Mouse (Mus musculus): ENCODE measurements around the gene Lrrc75a. TPM values are rescaled to one million over a fixed set of nuclear protein-coding genes. Genes with fewer than 3 reads are reported as not detected.
"Not testable (repeated sequence)": the region's sequence is repeated elsewhere in the genome, so short reads cannot be mapped to it uniquely, and the experiment has no call there.

Gene Lrrc75a
- polyA plus RNA-seq, 1 experiment from 2014 or later, result 10.4 TPM

DNA sequence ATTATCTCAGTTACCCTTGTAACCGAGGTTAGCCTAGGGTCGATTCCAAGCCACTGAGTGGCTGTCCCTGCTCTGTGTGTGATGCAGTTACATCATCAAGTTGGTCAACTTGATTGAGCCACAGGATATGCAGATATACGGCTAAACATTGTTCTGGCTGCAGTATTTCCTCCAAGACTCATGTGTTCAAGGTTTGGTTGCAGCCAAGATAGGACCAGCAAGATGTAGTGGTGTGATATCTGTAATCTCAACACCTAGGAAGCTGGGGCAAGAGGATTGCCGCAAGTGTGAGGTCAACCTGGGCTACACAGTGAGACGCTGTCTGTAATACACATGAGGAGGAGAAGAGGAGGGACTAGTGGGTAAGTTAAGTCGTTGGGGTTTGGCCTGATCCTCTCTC, 15.9 kb upstream of the Lrrc75a start:
- Histone ChIP-seq H3K36me3 (peaks cover 8% of the 10 kb centered on the region), H3K9me3 (no peaks in the 10 kb centered on the region), H3K27ac (no peak overlapping the region), H3K4me1 (replicated peaks) (no peaks in the 10 kb centered on the region), H3K9ac (no peak overlapping the region), H3K27me3 (no peaks in the 10 kb centered on the region), H3K4me2 (no peak overlapping the region), H3K4me3 (no peak overlapping the region)
- ATAC-seq (ENCODE audit: low FRiP score), result no peak
- 93% methylated on average over 6 of the region's 6 CpGs for WGBS

- H3K9me3 ChIP-seq, result no peaks in the 10 kb centered on the region
- H3K27me3 ChIP-seq, result no peaks in the 10 kb centered on the region
- H3K4me1 ChIP-seq (replicated peaks), result no peaks in the 10 kb centered on the region
- no peak overlapping the region for H3K9ac ChIP-seq
- H3K27ac ChIP-seq, result no peak overlapping the region
- H3K4me3 ChIP-seq, result no peak overlapping the region
- ATAC-seq (ENCODE audit: low FRiP score), result no peak
- no peak overlapping the region for H3K4me2 ChIP-seq
- H3K36me3 ChIP-seq, result peaks cover 6% of the 10 kb centered on the region
- WGBS, result 71% methylated on average over 4 of the region's 4 CpGs
Measured at GRCm38 (mm10) chr11:62660885-62661284, 12.6 kb upstream of the Lrrc75a start.

DNA sequence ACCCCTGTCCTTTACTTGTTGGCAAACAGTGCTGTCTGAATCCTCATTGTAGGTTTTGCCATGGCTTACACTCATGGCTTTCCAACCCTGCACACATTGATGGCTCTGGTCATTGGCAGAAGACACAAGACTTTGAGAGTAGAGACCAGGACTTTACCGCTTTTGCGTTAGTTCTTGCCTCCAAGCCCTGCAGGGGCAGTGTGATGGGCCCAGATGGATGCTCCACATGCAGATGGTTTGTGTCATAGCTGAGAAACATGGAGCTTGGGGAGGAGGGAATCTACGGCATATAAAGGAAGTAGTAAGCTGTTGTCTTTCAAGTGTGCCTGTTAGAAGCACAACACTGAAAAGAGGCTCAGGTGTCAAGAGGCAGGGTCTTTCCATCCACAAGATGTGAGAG, 3.8 kb upstream of the Lrrc75a start:
- no peaks in the 10 kb centered on the region for H3K9me3 ChIP-seq
- no peak overlapping the region for H3K4me2 ChIP-seq
- peaks cover 28% of the 10 kb centered on the region for H3K4me1 ChIP-seq (replicated peaks)
- H3K4me3 ChIP-seq, result no peak overlapping the region
- WGBS, result 94% methylated on average over 3 of the region's 3 CpGs
- no peaks in the 10 kb centered on the region for H3K27me3 ChIP-seq
- no peak overlapping the region for H3K9ac ChIP-seq
- ATAC-seq (ENCODE audit: low FRiP score), result no peak
- H3K27ac ChIP-seq, result no peak overlapping the region
- H3K36me3 ChIP-seq, result no peaks in the 10 kb centered on the region

GRCm38 (mm10) chr11:62651563-62651962, 3.2 kb upstream of the Lrrc75a start:
- Histone ChIP-seq H3K27ac (no peak overlapping the region), H3K36me3 (no peaks in the 10 kb centered on the region), H3K4me3 (no peak overlapping the region), H3K9ac (no peak overlapping the region), H3K4me2 (no peak overlapping the region), H3K4me1 (replicated peaks) (peaks cover 33% of the 10 kb centered on the region), H3K27me3 (no peaks in the 10 kb centered on the region), H3K9me3 (no peaks in the 10 kb centered on the region)
- no peak for ATAC-seq (ENCODE audit: low FRiP score)
- 96% methylated on average over 3 of the region's 3 CpGs for WGBS

DNA sequence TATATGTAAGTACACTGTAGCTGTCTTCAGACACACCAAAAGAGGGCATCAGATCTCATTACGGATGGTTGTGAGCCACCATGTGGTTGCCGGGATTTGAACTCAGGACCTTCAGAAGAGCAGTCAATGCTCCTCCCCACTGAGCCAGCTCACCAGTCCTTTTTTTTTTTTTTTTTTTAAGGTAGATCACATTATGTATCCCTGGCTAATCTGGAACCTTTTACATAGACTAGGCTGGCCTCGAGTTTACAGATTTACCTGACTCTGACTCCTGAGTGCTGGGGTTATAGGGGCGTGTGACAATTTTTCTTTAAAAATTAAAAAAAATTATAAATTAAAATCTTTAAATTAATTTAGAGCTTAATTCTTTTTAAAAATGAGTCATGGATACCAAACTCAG, 1.5 kb upstream of the Lrrc75a start:
- not testable (repeated sequence) for H3K27me3 ChIP-seq; H3K27ac ChIP-seq; H3K4me2 ChIP-seq; H3K9me3 ChIP-seq; H3K9ac ChIP-seq; H3K36me3 ChIP-seq; ATAC-seq (ENCODE audit: low FRiP score); H3K4me3 ChIP-seq
- 85% methylated on average over 4 of the region's 4 CpGs for WGBS
- H3K4me1 ChIP-seq (replicated peaks), result peaks cover 50% of the 10 kb centered on the region

DNA sequence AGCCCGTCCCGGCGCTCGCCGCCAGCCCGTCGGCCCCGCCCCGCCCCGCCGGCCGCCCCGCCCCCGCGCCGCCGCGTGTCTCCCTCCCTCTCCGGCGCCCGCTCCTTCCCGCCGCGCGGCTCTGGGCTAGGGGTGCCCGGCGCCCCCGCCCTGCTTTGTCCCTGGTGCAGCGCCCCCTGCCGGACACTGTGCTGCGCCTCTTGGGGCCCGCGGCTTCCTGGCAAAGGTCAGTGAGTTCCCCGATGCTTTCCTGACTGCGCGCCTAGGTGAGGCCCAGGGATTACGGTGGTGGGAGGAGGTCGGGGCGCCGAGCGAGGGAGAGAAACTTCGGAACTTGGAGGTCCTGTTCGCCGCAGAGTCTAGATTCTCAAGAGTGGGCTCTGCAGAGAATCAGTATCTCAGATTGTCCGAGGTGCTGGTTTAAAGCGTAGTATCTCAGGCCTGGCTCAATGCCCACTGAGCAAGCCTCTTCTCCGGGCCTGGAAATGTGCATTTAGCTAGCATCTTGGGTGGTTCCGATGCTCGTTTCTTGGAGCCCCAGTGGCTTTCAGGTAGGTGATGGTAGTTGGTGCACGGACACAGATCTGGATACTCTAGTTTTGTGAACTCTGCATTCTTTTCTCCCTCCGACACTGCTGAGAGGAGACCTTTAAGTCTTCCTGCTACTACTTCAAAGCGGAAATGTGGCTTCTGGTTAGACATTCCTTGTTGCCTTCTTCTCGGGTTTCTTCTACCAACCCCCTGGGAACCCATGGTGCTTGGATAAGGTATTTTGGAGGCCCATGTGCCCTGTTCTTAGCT, 468 bp upstream of the Lrrc75a start, which contains the start of gene Mmgt2:
Gene Mmgt2, plus strand, starts transcription at position 74 of the 801 bp plus-strand sequence.
- H3K36me3 ChIP-seq, result no peaks in the 10 kb centered on the region
- H3K9me3 ChIP-seq, result no peaks in the 10 kb centered on the region
- peaks cover 57% of the 10 kb centered on the region for H3K4me1 ChIP-seq (replicated peaks)
- H3K9ac ChIP-seq, result peak within 1 kb of the TSS; percentile 88
- peak within 1 kb of the TSS; percentile 78 for H3K4me3 ChIP-seq
- peak within 1 kb of the TSS; percentile 79 for H3K27ac ChIP-seq
- peak; percentile 89 for ATAC-seq (ENCODE audit: low FRiP score)
- H3K4me2 ChIP-seq, result peak within 1 kb of the TSS; percentile 93
- H3K27me3 ChIP-seq, result no peaks in the 10 kb centered on the region
- WGBS, result under 1% methylated on average over 37 of the region's 53 CpGs

DNA sequence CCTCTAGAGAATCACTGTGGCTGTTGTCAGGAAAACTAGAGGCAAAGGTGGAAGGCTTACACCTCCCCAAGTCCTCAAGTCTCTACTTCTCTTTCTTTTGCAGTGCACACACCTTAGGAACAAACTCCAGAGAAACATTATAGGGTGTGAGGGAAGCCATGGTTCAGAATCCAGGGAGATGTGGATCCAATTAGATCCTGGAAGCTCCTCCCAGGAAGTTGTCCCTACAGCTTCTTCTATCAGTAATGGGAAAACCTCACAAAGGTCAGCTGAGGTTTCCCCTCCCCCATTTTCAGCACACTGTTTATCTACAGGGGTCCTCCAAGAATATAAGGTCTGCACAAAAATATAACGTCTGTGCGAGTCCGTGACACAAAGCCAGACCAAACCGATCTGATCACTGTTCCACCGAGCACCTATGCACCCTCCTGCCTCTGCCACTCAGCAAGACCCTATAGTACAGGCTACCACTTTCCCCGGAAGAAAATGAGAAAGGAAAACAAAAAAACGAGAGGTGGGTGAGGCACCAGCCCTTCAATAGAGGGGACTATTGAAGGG, 1.3 kb downstream of the Lrrc75a start:
- WGBS, result 41% methylated on average over 7 of the region's 7 CpGs
- Histone ChIP-seq H3K4me3 (peak overlapping the region; percentile 78), H3K27me3 (no peaks in the 10 kb centered on the region), H3K36me3 (no peaks in the 10 kb centered on the region), H3K4me1 (replicated peaks) (peaks cover 74% of the 10 kb centered on the region), H3K27ac (peak overlapping the region; percentile 64), H3K9me3 (no peaks in the 10 kb centered on the region), H3K9ac (peak overlapping the region; percentile 88), H3K4me2 (peak overlapping the region; percentile 93)
- no peak for ATAC-seq (ENCODE audit: low FRiP score)

- Histone ChIP-seq H3K9me3 (no peaks in the 10 kb centered on the region), H3K4me1 (replicated peaks) (peaks cover 77% of the 10 kb centered on the region), H3K4me3 (peak overlapping the region; percentile 78), H3K9ac (peak overlapping the region; percentile 88), H3K36me3 (no peaks in the 10 kb centered on the region), H3K27me3 (no peaks in the 10 kb centered on the region), H3K27ac (peak overlapping the region; percentile 64), H3K4me2 (peak overlapping the region; percentile 93)
- no peak for ATAC-seq (ENCODE audit: low FRiP score)
- WGBS, result 34% methylated on average over 4 of the region's 4 CpGs
Measured at GRCm38 (mm10) chr11:62646495-62646843, 1.9 kb downstream of the Lrrc75a start.

DNA sequence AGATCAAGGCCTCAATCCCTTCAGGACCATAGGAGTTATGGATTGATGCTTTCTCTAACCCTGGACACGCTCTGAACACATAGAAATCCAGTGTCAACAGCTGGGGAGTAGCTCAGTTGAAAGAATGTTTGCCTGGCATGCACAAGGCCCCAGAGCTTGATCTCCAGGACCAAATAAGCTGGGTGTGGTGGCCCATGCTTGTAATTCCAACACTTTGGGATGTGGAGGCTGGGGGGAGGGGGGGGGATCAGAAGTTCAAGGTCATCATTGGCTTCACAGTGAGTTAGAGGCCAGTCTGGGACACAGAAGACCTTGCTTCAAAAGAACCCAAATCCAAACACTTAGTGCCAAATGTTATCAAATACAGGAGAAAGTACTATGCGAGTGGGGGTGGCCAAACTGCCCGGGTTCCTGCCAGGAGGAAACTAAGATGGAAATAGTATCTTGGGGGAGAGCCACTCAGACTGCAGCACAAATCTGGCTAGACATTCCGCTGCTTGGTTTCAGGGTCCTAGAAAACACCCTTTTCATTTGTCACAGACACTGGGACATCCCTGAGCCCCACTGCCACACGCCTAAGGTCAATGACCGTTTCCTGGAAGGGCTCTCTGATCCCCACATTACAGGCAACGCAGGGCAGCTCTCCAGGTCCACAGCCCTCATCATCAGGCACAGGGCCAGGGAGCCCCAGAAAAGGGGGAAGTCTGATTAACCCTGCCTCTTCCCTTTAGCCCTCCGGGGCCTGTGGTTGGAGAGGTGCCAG, 2.4 kb downstream of the Lrrc75a start:
- Histone ChIP-seq H3K27me3 (no peaks in the 10 kb centered on the region), H3K4me2 (peak overlapping the region; percentile 93), H3K4me1 (replicated peaks) (peaks cover 77% of the 10 kb centered on the region), H3K9me3 (no peaks in the 10 kb centered on the region), H3K9ac (peak overlapping the region; percentile 88), H3K27ac (peak overlapping the region; percentile 64), H3K4me3 (peak overlapping the region; percentile 78), H3K36me3 (no peaks in the 10 kb centered on the region)
- ATAC-seq (ENCODE audit: low FRiP score), result no peak; the same call in 1 of the 2 replicates
- 39% methylated on average over 8 of the region's 8 CpGs for WGBS

- no peak overlapping the region for H3K27ac ChIP-seq
- H3K9ac ChIP-seq, result peak overlapping the region; percentile 88
- no peak for ATAC-seq (ENCODE audit: low FRiP score)
- H3K4me2 ChIP-seq, result peak overlapping the region; percentile 93
- no peaks in the 10 kb centered on the region for H3K27me3 ChIP-seq
- H3K9me3 ChIP-seq, result no peaks in the 10 kb centered on the region
- H3K36me3 ChIP-seq, result no peaks in the 10 kb centered on the region
- WGBS, result 88% methylated on average over 4 of the region's 4 CpGs
- H3K4me3 ChIP-seq, result peak overlapping the region; percentile 78; the same call in 1 of the 2 replicates
- peaks cover 71% of the 10 kb centered on the region for H3K4me1 ChIP-seq (replicated peaks)
Measured at GRCm38 (mm10) chr11:62645337-62645675, 3.0 kb downstream of the Lrrc75a start.

DNA sequence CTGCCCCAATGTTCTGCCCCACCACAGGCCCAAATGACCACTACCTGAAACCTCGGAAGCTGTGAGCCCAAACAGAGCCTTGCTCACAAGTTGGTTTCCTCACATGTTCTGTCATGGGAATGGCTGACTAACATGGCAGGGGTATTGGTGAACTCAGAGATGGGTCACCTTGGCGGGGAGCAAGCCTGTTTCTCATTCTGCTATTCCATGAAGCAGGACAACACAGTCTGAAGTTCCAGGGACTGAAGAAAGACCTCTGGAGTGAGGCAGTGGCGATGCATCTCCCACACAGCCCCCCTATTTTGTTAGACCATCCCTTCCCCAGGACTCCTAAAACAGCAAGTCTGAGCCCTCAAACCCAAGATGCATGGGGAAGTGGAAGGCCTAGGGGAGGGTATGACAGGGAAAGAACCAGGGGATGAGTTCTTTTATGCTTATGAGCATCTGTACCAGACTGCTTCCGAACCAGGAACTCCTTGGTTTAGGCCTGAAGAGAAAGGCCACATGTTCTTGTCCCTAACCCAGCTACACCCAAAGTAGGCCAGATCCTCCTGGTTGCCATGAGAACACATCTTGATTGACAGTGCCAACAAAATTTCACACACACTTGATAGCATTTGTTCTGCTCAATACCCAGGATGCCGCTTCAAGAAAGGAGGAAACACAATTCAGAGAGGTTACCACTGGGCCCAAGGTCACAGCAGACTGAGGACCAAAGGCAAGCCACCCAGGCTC, 3.6 kb downstream of the Lrrc75a start:
- Histone ChIP-seq H3K4me2 (peak overlapping the region; percentile 93; the same call in 1 of the 2 replicates), H3K27me3 (no peaks in the 10 kb centered on the region), H3K9ac (peak overlapping the region; percentile 88; the same call in 1 of the 2 replicates), H3K4me1 (replicated peaks) (peaks cover 71% of the 10 kb centered on the region), H3K9me3 (no peaks in the 10 kb centered on the region), H3K36me3 (no peaks in the 10 kb centered on the region), H3K4me3 (no peak overlapping the region), H3K27ac (no peak overlapping the region)
- WGBS, result 91% methylated on average over 5 of the region's 5 CpGs
- ATAC-seq (ENCODE audit: low FRiP score), result no peak

Measured in hindbrain, embryonic 13.5 days (tissue).